Mouse (Mus musculus): ENCODE results near the gene Aadac. TPM values are rescaled to one million over a fixed set of nuclear protein-coding genes. Genes with fewer than 3 reads are reported as not detected.

The Aadac gene
- polyA plus RNA-seq (2012; rRNA removed): not detected in 2 replicates

- H3K27ac ChIP-seq (ENCODE audit: insufficient read depth, low read length): no peak within 1 kb of the TSS
- no peak for TF ChIP-seq POLR2A (IDR thresholded peaks at IDR 0.05; ENCODE audit: low read depth, low read length)
- 80% methylated on average over 1 of the region's 1 CpGs for WGBS
- H3K27me3 ChIP-seq (ENCODE audit: control insufficient read depth, insufficient read depth, low read length): no peaks in the 10 kb centered on the region
- no peaks in the 10 kb centered on the region for H3K36me3 ChIP-seq (ENCODE audit: control insufficient read depth, insufficient read depth, low read length)
- H3K4me3 ChIP-seq (ENCODE audit: extremely low read depth, insufficient read depth, insufficient read length): no peak within 1 kb of the TSS
- no peak for DNase-seq (ENCODE audit: low read depth in 1 of 2, low spot score in 2 of 2)
- H3K4me1 ChIP-seq (ENCODE audit: control insufficient read depth, insufficient read depth, insufficient read length): no peaks in the 10 kb centered on the region
These were observed at the start of gene Aadac for GRCm38 (mm10) chr3:60025417-60025816. TSS of gene Aadac (plus strand) at chr3:60025717.

- Histone ChIP-seq H3K27ac (ENCODE audit: insufficient read depth, low read length) (no peak overlapping the region), H3K4me3 (ENCODE audit: extremely low read depth, insufficient read depth, insufficient read length) (no peak overlapping the region), H3K4me1 (ENCODE audit: control insufficient read depth, insufficient read depth, insufficient read length) (no peaks in the 10 kb centered on the region), H3K27me3 (ENCODE audit: control insufficient read depth, insufficient read depth, low read length) (no peaks in the 10 kb centered on the region), H3K36me3 (ENCODE audit: control insufficient read depth, insufficient read depth, low read length) (no peaks in the 10 kb centered on the region)
- TF ChIP-seq CTCF (IDR thresholded peaks at IDR 0.05; ENCODE audit: extremely low read depth, insufficient read depth, insufficient read length, insufficient replicate concordance) (no peak), POLR2A (IDR thresholded peaks at IDR 0.05; ENCODE audit: low read depth, low read length) (no peak)
- DNase-seq (ENCODE audit: low read depth in 1 of 2, low spot score in 2 of 2): no peak
These were observed 21.9 kb upstream of the Aadac start for GRCm38 (mm10) chr3:60003622-60004021.

GRCm38 (mm10) chr3:60006443-60006842 lies 19.1 kb upstream of the Aadac start, which contains the start of gene Aadacl2:
TSS of gene Aadacl2 (plus strand) at chr3:60006743.
- TF ChIP-seq POLR2A (IDR thresholded peaks at IDR 0.05; ENCODE audit: low read depth, low read length): no peak
- TF ChIP-seq CTCF (IDR thresholded peaks at IDR 0.05; ENCODE audit: extremely low read depth, insufficient read depth, insufficient read length, insufficient replicate concordance): no peak
- 91% methylated on average over 1 of the region's 1 CpGs for WGBS

GRCm38 (mm10) chr3:60031511-60031910 lies 6.0 kb downstream of the Aadac start:
- Histone ChIP-seq H3K4me3 (ENCODE audit: extremely low read depth, insufficient read depth, insufficient read length) (no peak overlapping the region), H3K27me3 (ENCODE audit: control insufficient read depth, insufficient read depth, low read length) (no peaks in the 10 kb centered on the region), H3K36me3 (ENCODE audit: control insufficient read depth, insufficient read depth, low read length) (no peaks in the 10 kb centered on the region), H3K27ac (ENCODE audit: insufficient read depth, low read length) (no peak overlapping the region), H3K4me1 (ENCODE audit: control insufficient read depth, insufficient read depth, insufficient read length) (no peaks in the 10 kb centered on the region)
- no peak for DNase-seq (ENCODE audit: low read depth in 1 of 2, low spot score in 2 of 2)
- WGBS: 93% methylated on average over 4 of the region's 4 CpGs
- TF ChIP-seq POLR2A (IDR thresholded peaks at IDR 0.05; ENCODE audit: low read depth, low read length) (no peak), CTCF (IDR thresholded peaks at IDR 0.05; ENCODE audit: extremely low read depth, insufficient read depth, insufficient read length, insufficient replicate concordance) (no peak)

More at GRCm38 (mm10) chr3:60006443-60006842, 19.1 kb upstream of the Aadac start, which contains the start of gene Aadacl2:
- H3K27me3 ChIP-seq (ENCODE audit: control insufficient read depth, insufficient read depth, low read length): no peaks in the 10 kb centered on the region
- no peak for DNase-seq (ENCODE audit: low read depth in 1 of 2, low spot score in 2 of 2)
- H3K27ac ChIP-seq (ENCODE audit: insufficient read depth, low read length): no peak within 1 kb of the TSS
- no peaks in the 10 kb centered on the region for H3K4me1 ChIP-seq (ENCODE audit: control insufficient read depth, insufficient read depth, insufficient read length)
- H3K36me3 ChIP-seq (ENCODE audit: control insufficient read depth, insufficient read depth, low read length): no peaks in the 10 kb centered on the region
- no peak within 1 kb of the TSS for H3K4me3 ChIP-seq (ENCODE audit: extremely low read depth, insufficient read depth, insufficient read length)

GRCm38 (mm10) chr3:60046221-60046913 lies 20.9 kb downstream of the Aadac start:
- TF ChIP-seq CTCF (IDR thresholded peaks at IDR 0.05; ENCODE audit: extremely low read depth, insufficient read depth, insufficient read length, insufficient replicate concordance): no peak
- no peak for TF ChIP-seq POLR2A (IDR thresholded peaks at IDR 0.05; ENCODE audit: low read depth, low read length)
- Histone ChIP-seq H3K27me3 (ENCODE audit: control insufficient read depth, insufficient read depth, low read length) (no peaks in the 10 kb centered on the region), H3K4me1 (ENCODE audit: control insufficient read depth, insufficient read depth, insufficient read length) (no peaks in the 10 kb centered on the region), H3K4me3 (ENCODE audit: extremely low read depth, insufficient read depth, insufficient read length) (no peak overlapping the region), H3K27ac (ENCODE audit: insufficient read depth, low read length) (no peak overlapping the region), H3K36me3 (ENCODE audit: control insufficient read depth, insufficient read depth, low read length) (no peaks in the 10 kb centered on the region)
- 93% methylated on average over 3 of the region's 3 CpGs for WGBS
- DNase-seq (ENCODE audit: low read depth in 1 of 2, low spot score in 2 of 2): no peak

GRCm38 (mm10) chr3:60053231-60053927 lies 27.9 kb downstream of the Aadac start:
- WGBS: 61% methylated on average over 3 of the region's 3 CpGs
- H3K27ac ChIP-seq (ENCODE audit: insufficient read depth, low read length): no peak overlapping the region
- no peak for DNase-seq (ENCODE audit: low read depth in 1 of 2, low spot score in 2 of 2)
- H3K4me3 ChIP-seq (ENCODE audit: extremely low read depth, insufficient read depth, insufficient read length): no peak overlapping the region
- no peak for TF ChIP-seq POLR2A (IDR thresholded peaks at IDR 0.05; ENCODE audit: low read depth, low read length)
- TF ChIP-seq CTCF (IDR thresholded peaks at IDR 0.05; ENCODE audit: extremely low read depth, insufficient read depth, insufficient read length, insufficient replicate concordance): no peak
- no peaks in the 10 kb centered on the region for H3K27me3 ChIP-seq (ENCODE audit: control insufficient read depth, insufficient read depth, low read length)
- H3K4me1 ChIP-seq (ENCODE audit: control insufficient read depth, insufficient read depth, insufficient read length): no peaks in the 10 kb centered on the region
- no peaks in the 10 kb centered on the region for H3K36me3 ChIP-seq (ENCODE audit: control insufficient read depth, insufficient read depth, low read length)

GRCm38 (mm10) chr3:60053931-60054330 lies 28.4 kb downstream of the Aadac start:
- no peak for DNase-seq (ENCODE audit: low read depth in 1 of 2, low spot score in 2 of 2)
- no peak for TF ChIP-seq CTCF (IDR thresholded peaks at IDR 0.05; ENCODE audit: extremely low read depth, insufficient read depth, insufficient read length, insufficient replicate concordance)
- TF ChIP-seq POLR2A (IDR thresholded peaks at IDR 0.05; ENCODE audit: low read depth, low read length): no peak
- WGBS: 89% methylated on average over 2 of the region's 2 CpGs
- Histone ChIP-seq H3K27me3 (ENCODE audit: control insufficient read depth, insufficient read depth, low read length) (no peaks in the 10 kb centered on the region), H3K4me1 (ENCODE audit: control insufficient read depth, insufficient read depth, insufficient read length) (no peaks in the 10 kb centered on the region), H3K36me3 (ENCODE audit: control insufficient read depth, insufficient read depth, low read length) (no peaks in the 10 kb centered on the region), H3K4me3 (ENCODE audit: extremely low read depth, insufficient read depth, insufficient read length) (no peak overlapping the region), H3K27ac (ENCODE audit: insufficient read depth, low read length) (no peak overlapping the region)
